Mouse (Mus musculus) 3134 (cell line): ENCODE data around the gene Atf5.

ENCODE experiments used
- DNase-seq: peaks from one replicate; pipeline ENCODE4 v3.0.0-alpha.2; 2011; ENCODE audit warnings: low spot score; ENCODE audit not compliant: insufficient read length; ENCODE audit errors: extremely low read depth

Gene Atf5

GRCm38 (mm10) chr7:44816470-44817021, at the start of gene Atf5:
Gene Atf5, minus strand, starts transcription at chr7:44816658.
- DNase-seq = peak; percentile 85

GRCm38 (mm10) chr7:44864595-44865542, 48.4 kb upstream of the Atf5 start:
- no peak for DNase-seq

GRCm38 (mm10) chr7:44863982-44864494, 47.6 kb upstream of the Atf5 start:
- DNase-seq = no peak

GRCm38 (mm10) chr7:44863210-44863609, 46.8 kb upstream of the Atf5 start:
- DNase-seq = no peak

GRCm38 (mm10) chr7:44862434-44862833, 46.0 kb upstream of the Atf5 start:
- DNase-seq = no peak

- no peak for DNase-seq
Observed at GRCm38 (mm10) chr7:44861429-44861816, 45.0 kb upstream of the Atf5 start.

- DNase-seq = peak; percentile 54
Observed at GRCm38 (mm10) chr7:44860576-44861428, 44.3 kb upstream of the Atf5 start.

- DNase-seq = no peak
Observed at GRCm38 (mm10) chr7:44859896-44860295, 43.4 kb upstream of the Atf5 start.

GRCm38 (mm10) chr7:44857905-44858304, 41.4 kb upstream of the Atf5 start:
- DNase-seq = peak; percentile 41

- DNase-seq = peak; percentile 84
Observed at GRCm38 (mm10) chr7:44857042-44857552, 40.6 kb upstream of the Atf5 start, which contains the start of gene Pnkp. Gene Pnkp, plus strand, starts transcription at chr7:44857139.

- no peak for DNase-seq
Observed at GRCm38 (mm10) chr7:44856265-44856916, 39.9 kb upstream of the Atf5 start.

GRCm38 (mm10) chr7:44855036-44855435, 38.6 kb upstream of the Atf5 start:
- no peak for DNase-seq

- peak; percentile 89 for DNase-seq
Observed at GRCm38 (mm10) chr7:44854356-44855031, 38.0 kb upstream of the Atf5 start.

- no peak for DNase-seq
Observed at GRCm38 (mm10) chr7:44853596-44854355, 37.3 kb upstream of the Atf5 start.

GRCm38 (mm10) chr7:44853065-44853464, 36.6 kb upstream of the Atf5 start:
- DNase-seq = no peak

GRCm38 (mm10) chr7:44852259-44853027, 36.0 kb upstream of the Atf5 start:
- DNase-seq = no peak

- no peak for DNase-seq
Observed at GRCm38 (mm10) chr7:44851625-44852234, 35.3 kb upstream of the Atf5 start.
